21 mouse cellular contexts compared by ENCODE assay signal in genomic region chr8:61774161-61774560, GRCm38 (mm10).
DNase-seq lines count a peak whose midpoint lies in the region; ATAC-seq lines count a peak whose summit lies in the region.
"Had no signal": no experiment of that assay in that cellular context is flagged by ENCODE, and none has a peak within 500 bp of the region (broad histone marks: within the 10 kb centered on the region; RNA-seq: fewer than 3 reads in every experiment).

No protein-coding gene starts in this region.

- no peak overlapping the region for H3K4me2 ChIP-seq in heart, embryonic 12.5 days
- H3K4me2 ChIP-seq in heart, embryonic 13.5 days: no peak overlapping the region

- intact Hi-C loops in heart, postnatal 14 days (cut with DNase I): no loop called here

- WGBS in heart, embryonic 12.5 days: 66% methylated on average over 5 of the region's 5 CpGs
- WGBS in heart, embryonic 10.5 days: 77% methylated on average over 5 of the region's 5 CpGs
- WGBS in heart, embryonic 13.5 days: 69% methylated on average over 5 of the region's 5 CpGs

- no peak for ATAC-seq in heart, embryonic 12.5 days (ENCODE audit: insufficient number of reproducible peaks, low FRiP score)
- ATAC-seq in heart, embryonic 13.5 days (ENCODE audit: extremely low read depth, insufficient number of reproducible peaks, low FRiP score, low TSS enrichment): no peak
- ATAC-seq: activated CD4-positive, CD25-positive, alpha-beta regulatory T cell, adult 4 months; CD4-positive, CD25-positive, alpha-beta regulatory T cell, adult 4 months had no signal

- 0 out of 2 replicates have a peak, but pooled peaks cover 3% of the 10 kb centered on the region for H3K36me3 ChIP-seq in heart, embryonic 12.5 days
- H3K36me3 ChIP-seq in heart, embryonic 10.5 days: peaks cover 6% of the 10 kb centered on the region; the same call in 1 of the 2 replicates
- H3K36me3 ChIP-seq in heart, embryonic 13.5 days: peaks cover 9% of the 10 kb centered on the region; the same call in 1 of the 2 replicates
- H3K36me3 ChIP-seq: G1E had no signal

- no peak overlapping the region for H3K9ac ChIP-seq in heart, embryonic 12.5 days
- no peak overlapping the region for H3K9ac ChIP-seq in heart, embryonic 13.5 days

- no peaks in the 10 kb centered on the region for H3K27me3 ChIP-seq in heart, embryonic 12.5 days (replicated peaks)
- H3K27me3 ChIP-seq in heart, embryonic 10.5 days (ENCODE audit: insufficient read depth, poor library complexity, severe bottlenecking): no peaks in the 10 kb centered on the region
- no peaks in the 10 kb centered on the region for H3K27me3 ChIP-seq in heart, embryonic 13.5 days (replicated peaks)
- H3K27me3 ChIP-seq: CH12.LX, Patski had no signal

- H3K4me3 ChIP-seq in heart, embryonic 12.5 days: no peak overlapping the region
- H3K4me3 ChIP-seq in heart, embryonic 10.5 days: no peak overlapping the region
- no peak overlapping the region for H3K4me3 ChIP-seq in heart, embryonic 13.5 days

- peaks cover 46% of the 10 kb centered on the region for H3K4me1 ChIP-seq in heart, embryonic 12.5 days (replicated peaks)
- peaks cover 26% of the 10 kb centered on the region for H3K4me1 ChIP-seq in heart, embryonic 10.5 days
- peaks cover 60% of the 10 kb centered on the region for H3K4me1 ChIP-seq in heart, embryonic 13.5 days

- DNase-seq in heart, adult 11 months: peak; percentile 52
- DNase-seq in heart, embryonic 10.5 days (ENCODE audit: low spot score): peak; percentile 55
- no peak for DNase-seq in heart, postnatal 4 days
- no peak for DNase-seq in heart, postnatal 14 days
- DNase-seq: adrenal gland, adult 2 months; adrenal gland, adult 8-10 months; adrenal gland, postnatal 10 days; adrenal gland, postnatal 14 days; adrenal gland, postnatal 25 days; adrenal gland, postnatal 36 days; B cell, adult 2 months; cerebellum, adult 11 months; cerebellum, adult 11-12 months; cerebellum, adult 18-20 months had no signal

- no peak overlapping the region for H3K27ac ChIP-seq in heart, embryonic 12.5 days (ENCODE audit: poor library complexity, severe bottlenecking)
- H3K27ac ChIP-seq in heart, embryonic 10.5 days: no peak overlapping the region
- H3K27ac ChIP-seq in heart, embryonic 13.5 days (replicated peaks): 0 out of 2 replicates have a peak overlapping the region, but pooled peaks have one; percentile 0

- no peaks in the 10 kb centered on the region for H3K9me3 ChIP-seq in heart, embryonic 12.5 days (replicated peaks)
- H3K9me3 ChIP-seq in heart, embryonic 10.5 days: no peaks in the 10 kb centered on the region
- no peaks in the 10 kb centered on the region for H3K9me3 ChIP-seq in heart, embryonic 13.5 days
- H3K9me3 ChIP-seq: G1E had no signal

Comparison
In these comparisons a context has a peak if more than half of its experiments do, and no peak if none do; other contexts are left out.
1. DNase-seq: peak in heart, adult 11 months (single experiment) and heart, embryonic 10.5 days (single experiment); none in heart, postnatal 4 days (single experiment) and heart, postnatal 14 days (0 of 2).